Mouse (Mus musculus) ES-Bruce4 (cell line): ENCODE results near the gene Cacna1d. TPM values are rescaled to one million over a fixed set of nuclear protein-coding genes. Genes with fewer than 3 reads are reported as not detected.
A peak's percentile ranks its signal among the peaks of the same experiment; 100 is the strongest.

Experiments
- H3K27ac ChIP-seq: 2 replicates; pipeline ENCODE4 v1.5.1; 2012; ENCODE audit warnings: low read length, inconsistent platforms; ENCODE audit not compliant: insufficient read depth
- H3K27me3 ChIP-seq: 2 replicates; pipeline ENCODE4 v1.6.1; 2012; ENCODE audit warnings: mild to moderate bottlenecking, low read length, inconsistent platforms; ENCODE audit not compliant: control insufficient read depth, poor library complexity, insufficient read depth, severe bottlenecking
- H3K36me3 ChIP-seq: 2 replicates; pipeline ENCODE4 v1.6.1; 2012; ENCODE audit warnings: inconsistent platforms, mild to moderate bottlenecking, low read length, moderate library complexity; ENCODE audit not compliant: control insufficient read depth, poor library complexity, insufficient read depth, severe bottlenecking
- H3K4me1 ChIP-seq: one replicate; pipeline ENCODE4 v1.8.1; 2011; ENCODE audit warnings: low read length; ENCODE audit not compliant: control insufficient read depth, insufficient read depth
- H3K4me3 ChIP-seq: 2 replicates; pipeline ENCODE4 v1.5.1; 2011; ENCODE audit warnings: low read depth, mild to moderate bottlenecking, low read length
- H3K9ac ChIP-seq: 2 replicates; pipeline ENCODE4 v1.6.1; 2012; ENCODE audit warnings: low read depth, mild to moderate bottlenecking, inconsistent platforms; ENCODE audit not compliant: poor library complexity, severe bottlenecking
- H3K9me3 ChIP-seq: replicated peaks from 2 replicates; pipeline ENCODE4 v1.6.1; 2012; ENCODE audit warnings: mild to moderate bottlenecking, low read length, inconsistent platforms; ENCODE audit not compliant: control insufficient read depth, poor library complexity, insufficient read depth, severe bottlenecking
- CTCF ChIP-seq: IDR thresholded peaks from one replicate; pipeline ENCODE4 v1.8.1; 2011; ENCODE audit warnings: low read depth, low read length
- EP300 ChIP-seq: IDR thresholded peaks from 2 replicates; pipeline ENCODE4 v1.6.1; 2011; ENCODE audit warnings: low read depth, low read length; ENCODE audit not compliant: insufficient read depth
- POLR2A ChIP-seq: IDR thresholded peaks from one replicate; pipeline ENCODE4 v1.8.1; 2011; ENCODE audit warnings: low read length; ENCODE audit not compliant: insufficient read depth
- polyA plus RNA-seq: library from polyadenylated mRNA; stranded (reverse); fragments of >200 nt; gene quantifications from 2 replicates; pipeline ENCODE4 v1.2.4, GENCODE M21; 2011; ENCODE audit warnings: low read depth; ENCODE audit not compliant: missing spikeins, insufficient read depth, insufficient read length

The Cacna1d gene
- polyA plus RNA-seq, 1 experiment, result 0.24 TPM

DNA sequence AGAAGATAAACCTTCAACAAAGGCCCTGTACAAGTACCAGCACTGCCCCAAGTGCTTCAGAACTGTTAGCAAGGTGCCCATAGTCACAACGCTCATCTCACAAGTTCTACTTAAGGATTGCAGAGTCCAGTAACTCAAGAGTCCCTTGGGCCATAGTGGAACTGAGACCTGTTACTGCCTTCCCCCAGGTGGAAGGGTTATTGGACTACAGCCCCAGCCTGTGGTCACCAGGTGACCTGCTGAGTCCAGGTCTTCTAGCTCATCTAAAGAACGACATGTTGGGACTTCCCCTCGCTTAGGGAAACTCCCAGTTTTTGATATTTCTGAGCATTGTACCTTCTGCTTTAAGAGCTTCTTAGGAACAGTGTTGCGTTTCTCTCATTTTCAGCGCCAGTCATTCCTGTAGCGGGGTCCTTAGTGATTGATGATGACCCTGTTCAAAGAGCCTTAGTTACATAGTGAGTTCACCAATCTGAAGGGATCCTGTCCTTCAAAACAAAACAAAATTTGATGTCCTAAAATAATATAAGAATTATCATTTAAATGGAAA, 19.0 kb upstream of the Cacna1d start:
- H3K27me3 ChIP-seq, result no peaks in the 10 kb centered on the region
- TF ChIP-seq EP300, result no peak
- TF ChIP-seq POLR2A, result no peak
- no peak for TF ChIP-seq CTCF
- H3K4me1 ChIP-seq, result no peaks in the 10 kb centered on the region
- no peak overlapping the region for H3K4me3 ChIP-seq
- no peaks in the 10 kb centered on the region for H3K9me3 ChIP-seq
- H3K36me3 ChIP-seq, result peaks cover 20% of the 10 kb centered on the region
- H3K9ac ChIP-seq, result no peak overlapping the region
- no peak overlapping the region for H3K27ac ChIP-seq

DNA sequence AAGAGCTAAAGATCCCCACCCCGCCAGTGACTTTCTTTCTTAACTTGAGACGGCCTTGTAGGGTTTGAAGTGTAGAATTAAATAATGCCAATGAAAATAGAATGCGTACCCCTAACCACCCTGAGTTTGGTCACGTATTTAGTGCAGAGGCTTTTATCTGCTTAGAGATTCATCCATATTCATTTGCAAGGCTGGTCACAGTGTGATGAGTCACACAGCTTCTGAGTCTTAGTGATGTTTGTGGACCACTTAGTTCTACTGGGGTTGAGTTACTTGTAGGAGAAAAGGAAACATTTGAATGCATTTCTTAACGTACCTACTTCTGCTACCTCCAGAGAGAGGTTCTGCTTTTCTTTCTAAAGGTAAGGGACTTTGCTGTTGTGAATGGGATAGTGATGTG, 13.7 kb upstream of the Cacna1d start:
- H3K4me1 ChIP-seq, result no peaks in the 10 kb centered on the region
- H3K9ac ChIP-seq, result no peak overlapping the region
- H3K4me3 ChIP-seq, result no peak overlapping the region
- peaks cover 18% of the 10 kb centered on the region for H3K36me3 ChIP-seq
- no peaks in the 10 kb centered on the region for H3K9me3 ChIP-seq
- H3K27me3 ChIP-seq, result no peaks in the 10 kb centered on the region
- no peak overlapping the region for H3K27ac ChIP-seq
- TF ChIP-seq POLR2A (no peak), EP300 (no peak), CTCF (no peak)

DNA sequence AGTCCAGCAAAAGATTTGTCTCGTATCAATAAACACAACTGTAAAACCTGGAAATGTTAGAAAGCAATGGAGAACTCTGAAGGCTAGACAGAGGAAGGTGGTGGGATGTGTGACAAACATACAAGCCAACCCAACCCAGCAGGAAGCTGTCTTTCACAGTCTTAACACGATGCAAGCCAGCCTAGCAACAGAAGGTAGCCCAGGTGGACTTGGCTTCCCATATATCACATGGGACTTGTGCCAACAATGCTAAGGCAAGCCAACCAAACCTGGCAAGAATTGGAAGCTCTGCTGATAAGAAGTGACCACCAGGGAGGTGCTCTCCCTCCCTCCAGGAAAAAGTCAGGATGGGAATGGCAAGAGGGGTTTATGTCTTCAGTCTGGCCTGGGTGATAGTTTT, 6.9 kb upstream of the Cacna1d start:
- H3K27ac ChIP-seq, result no peak overlapping the region
- no peak overlapping the region for H3K4me3 ChIP-seq
- no peak overlapping the region for H3K9ac ChIP-seq
- H3K4me1 ChIP-seq, result no peaks in the 10 kb centered on the region
- H3K36me3 ChIP-seq, result peaks cover 4% of the 10 kb centered on the region
- TF ChIP-seq EP300, result no peak
- TF ChIP-seq POLR2A, result no peak
- TF ChIP-seq CTCF, result no peak
- no peaks in the 10 kb centered on the region for H3K27me3 ChIP-seq
- H3K9me3 ChIP-seq, result no peaks in the 10 kb centered on the region

DNA sequence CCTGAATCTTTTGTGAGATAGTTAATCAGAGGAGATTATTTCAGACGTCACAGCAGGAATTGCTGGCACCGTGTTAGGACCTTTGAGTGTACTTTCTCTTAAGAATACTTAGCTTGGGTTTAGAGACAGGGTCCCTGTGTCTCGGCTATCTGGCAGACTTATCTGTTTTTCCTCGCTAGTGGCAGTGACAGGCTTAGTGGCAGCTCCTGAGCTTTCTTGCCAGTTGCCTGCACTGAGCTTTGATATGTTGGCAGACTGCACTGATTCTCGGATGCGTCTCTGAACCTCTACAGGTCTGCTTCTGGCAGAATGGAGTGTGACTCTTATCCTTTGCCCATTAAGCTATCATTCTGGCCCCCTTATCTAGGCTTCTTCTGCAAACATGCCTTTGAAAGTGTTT, 3.7 kb upstream of the Cacna1d start:
- no peaks in the 10 kb centered on the region for H3K27me3 ChIP-seq
- peaks cover 6% of the 10 kb centered on the region for H3K36me3 ChIP-seq
- no peak for TF ChIP-seq CTCF
- no peak for TF ChIP-seq POLR2A
- no peak for TF ChIP-seq EP300
- H3K27ac ChIP-seq, result no peak overlapping the region
- no peaks in the 10 kb centered on the region for H3K9me3 ChIP-seq
- H3K9ac ChIP-seq, result no peak overlapping the region
- no peaks in the 10 kb centered on the region for H3K4me1 ChIP-seq
- no peak overlapping the region for H3K4me3 ChIP-seq

DNA sequence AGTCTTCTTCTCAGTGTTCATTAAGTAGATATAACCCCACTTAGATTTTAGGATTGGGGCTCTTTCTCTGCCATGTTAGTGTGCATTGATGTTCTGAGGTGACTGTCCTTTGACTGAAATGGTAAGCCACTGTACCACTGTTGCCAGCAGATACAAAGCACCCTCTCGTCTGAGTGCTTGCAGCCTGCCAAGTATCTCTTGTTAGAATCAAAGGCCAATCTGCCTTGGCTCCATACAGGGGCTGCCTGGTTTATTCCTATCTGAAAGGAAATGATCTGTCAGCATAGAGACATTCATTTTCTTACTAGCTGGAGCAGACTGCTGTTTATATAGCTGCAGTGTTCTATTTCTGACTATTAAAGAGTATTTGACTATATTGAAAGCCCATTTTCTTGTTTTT, 2.0 kb upstream of the Cacna1d start:
- no peak overlapping the region for H3K27ac ChIP-seq
- no peak overlapping the region for H3K9ac ChIP-seq
- H3K9me3 ChIP-seq, result no peaks in the 10 kb centered on the region
- no peaks in the 10 kb centered on the region for H3K4me1 ChIP-seq
- no peaks in the 10 kb centered on the region for H3K27me3 ChIP-seq
- TF ChIP-seq CTCF, result no peak
- TF ChIP-seq POLR2A, result no peak
- TF ChIP-seq EP300, result no peak
- H3K4me3 ChIP-seq, result no peak overlapping the region
- H3K36me3 ChIP-seq, result peaks cover 10% of the 10 kb centered on the region

DNA sequence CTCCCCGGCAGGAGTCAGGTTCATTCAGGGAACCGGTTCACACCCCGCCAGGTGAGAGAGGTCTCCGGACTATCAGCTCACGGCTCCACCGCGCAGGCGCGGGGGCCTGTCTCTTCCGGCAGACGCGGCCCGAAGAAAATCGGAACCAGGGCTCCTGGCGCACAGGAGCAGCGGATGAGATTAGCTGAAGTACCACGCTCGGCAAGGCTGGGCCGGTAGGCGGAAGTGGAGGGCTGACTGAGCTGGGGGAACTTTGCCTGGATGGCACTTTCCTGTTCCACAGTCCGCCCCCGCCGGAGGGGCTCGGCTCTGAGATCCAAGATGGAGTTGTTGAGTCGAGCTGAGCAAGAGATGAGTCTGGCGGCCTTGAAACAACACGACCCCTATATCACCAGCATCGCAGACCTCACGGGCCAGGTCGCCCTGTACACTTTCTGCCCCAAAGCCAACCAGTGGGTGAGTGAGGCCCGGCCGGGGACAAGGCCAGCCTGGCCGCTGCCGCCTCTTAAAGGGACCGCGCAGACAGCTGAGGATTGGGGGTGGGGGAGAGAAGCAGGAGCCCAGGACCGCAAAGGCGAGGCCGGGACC, 11.8 kb downstream of the Cacna1d start, which contains the start of gene Dcp1a:
TSS of gene Dcp1a (plus strand) at position 175 of the 588 bp plus-strand sequence.
- TF ChIP-seq CTCF (no peak), POLR2A (peak; percentile 45), EP300 (peak; percentile 69; the same call in 1 of the 2 replicates)
- peaks cover 8% of the 10 kb centered on the region for H3K36me3 ChIP-seq
- no peaks in the 10 kb centered on the region for H3K4me1 ChIP-seq
- H3K4me3 ChIP-seq, result peak within 1 kb of the TSS; percentile 93
- H3K9me3 ChIP-seq, result no peaks in the 10 kb centered on the region
- H3K27me3 ChIP-seq, result no peaks in the 10 kb centered on the region
- peak within 1 kb of the TSS; percentile 73 for H3K9ac ChIP-seq
- H3K27ac ChIP-seq, result no peak within 1 kb of the TSS
